Mouse (Mus musculus): ENCODE measurements around the gene Coa5. TPM values are rescaled to one million over a fixed set of nuclear protein-coding genes. Genes with fewer than 3 reads are reported as not detected.

Gene Coa5
- total and polyA plus RNA-seq, 2 experiments from 2014 or later = 37.1 to 45.3 TPM

GRCm38 (mm10) chr1:37376177-37376576, 53.7 kb downstream of the Coa5 start:
- H3K9ac ChIP-seq = no peak overlapping the region
- H3K36me3 ChIP-seq (ENCODE audit: insufficient read depth) = peaks cover 74% of the 10 kb centered on the region
- WGBS = 93% methylated on average over 8 of the region's 8 CpGs
- DNase-seq = no peak
- H3K4me2 ChIP-seq (ENCODE audit: low read depth) = no peak overlapping the region
- H3K4me1 ChIP-seq (ENCODE audit: insufficient read depth) = no peaks in the 10 kb centered on the region
- H3K27ac ChIP-seq (ENCODE audit: low read depth, low read length) = no peak overlapping the region
- no peak overlapping the region for H3K4me3 ChIP-seq (ENCODE audit: low read depth, low read length)
- H3K9me3 ChIP-seq (ENCODE audit: low read length) = no peaks in the 10 kb centered on the region
- no peaks in the 10 kb centered on the region for H3K27me3 ChIP-seq (ENCODE audit: insufficient read depth, low read length)
- TF ChIP-seq CTCF (IDR thresholded peaks at IDR 0.05; ENCODE audit: low read depth) = no peak
- no peak for ATAC-seq

- no peaks in the 10 kb centered on the region for H3K4me1 ChIP-seq (ENCODE audit: insufficient read depth)
- no peaks in the 10 kb centered on the region for H3K27me3 ChIP-seq (ENCODE audit: insufficient read depth, low read length)
- H3K9me3 ChIP-seq (ENCODE audit: low read length) = no peaks in the 10 kb centered on the region
- WGBS = 93% methylated on average over 7 of the region's 7 CpGs
- TF ChIP-seq CTCF (IDR thresholded peaks at IDR 0.05; ENCODE audit: low read depth) = no peak
- ATAC-seq = no peak
- no peak overlapping the region for H3K4me3 ChIP-seq (ENCODE audit: low read depth, low read length)
- no peak overlapping the region for H3K4me2 ChIP-seq (ENCODE audit: low read depth)
- no peak for DNase-seq
- no peak overlapping the region for H3K9ac ChIP-seq
- H3K27ac ChIP-seq (ENCODE audit: low read depth, low read length) = no peak overlapping the region
- H3K36me3 ChIP-seq (ENCODE audit: insufficient read depth) = peaks cover 67% of the 10 kb centered on the region
These were observed 61.0 kb downstream of the Coa5 start for GRCm38 (mm10) chr1:37368768-37369385.

GRCm38 (mm10) chr1:37368125-37368524, 61.8 kb downstream of the Coa5 start:
- H3K9me3 ChIP-seq (ENCODE audit: low read length) = no peaks in the 10 kb centered on the region
- H3K27me3 ChIP-seq (ENCODE audit: insufficient read depth, low read length) = no peaks in the 10 kb centered on the region
- no peak overlapping the region for H3K4me3 ChIP-seq (ENCODE audit: low read depth, low read length)
- H3K27ac ChIP-seq (ENCODE audit: low read depth, low read length) = no peak overlapping the region
- ATAC-seq (no peak), DNase-seq (no peak)
- H3K4me2 ChIP-seq (ENCODE audit: low read depth) = no peak overlapping the region
- no peak for TF ChIP-seq CTCF (IDR thresholded peaks at IDR 0.05; ENCODE audit: low read depth)
- H3K4me1 ChIP-seq (ENCODE audit: insufficient read depth) = no peaks in the 10 kb centered on the region
- H3K36me3 ChIP-seq (ENCODE audit: insufficient read depth) = peaks cover 62% of the 10 kb centered on the region
- no peak overlapping the region for H3K9ac ChIP-seq
- WGBS = 90% methylated on average over 10 of the region's 10 CpGs

Other genes starting within 250 kb of the Coa5 start
- 0.15 and 1.8 TPM in 2 replicates for gene Cnga3, start 215.7 kb downstream of the Coa5 start, total RNA-seq (2014; rRNA removed)
- 0.18 and 0.52 TPM in 2 replicates for gene Cnga3, start 215.7 kb downstream of the Coa5 start, polyA plus RNA-seq (2015; fragmentation: Nextera tagmentation; extraction: Ambion mirVana)
- gene Inpp4a, start 130.2 kb downstream of the Coa5 start, total RNA-seq (2014; rRNA removed) = 34.3 and 41.2 TPM in 2 replicates
- gene Inpp4a, start 130.2 kb downstream of the Coa5 start, polyA plus RNA-seq (2015; fragmentation: Nextera tagmentation; extraction: Ambion mirVana) = 52.0 and 72.1 TPM in 2 replicates
- gene Unc50, start within 50 bp of the Coa5 start, total RNA-seq (2014; rRNA removed) = 78.3 and 88.8 TPM in 2 replicates
- gene Unc50, start within 50 bp of the Coa5 start, polyA plus RNA-seq (2015; fragmentation: Nextera tagmentation; extraction: Ambion mirVana) = 125 and 139 TPM in 2 replicates
- gene Mgat4a, start 110.9 kb upstream of the Coa5 start, total RNA-seq (2014; rRNA removed) = 15.7 and 23.4 TPM in 2 replicates
- gene Mgat4a, start 110.9 kb upstream of the Coa5 start, polyA plus RNA-seq (2015; fragmentation: Nextera tagmentation; extraction: Ambion mirVana) = 5.0 and 8.2 TPM in 2 replicates